Mouse (Mus musculus) CH12.LX (cell line): Measurements from ENCODE around the gene March10.

Source experiments
- CHD2 ChIP-seq: IDR thresholded peaks from 2 replicates; pipeline ENCODE4 v1.6.1; 2011; ENCODE audit warnings: low read length, improper control_type of control experiment
- MYC ChIP-seq: IDR thresholded peaks from 2 replicates; pipeline ENCODE4 v1.6.1; 2011; ENCODE audit warnings: low read depth, mild to moderate bottlenecking, improper control_type of control experiment, low read length
- POLR2A ChIP-seq: IDR thresholded peaks from 2 replicates; pipeline ENCODE4 v1.6.1; 2011; ENCODE audit warnings: low read depth, mild to moderate bottlenecking, improper control_type of control experiment, low read length
- SIN3A ChIP-seq: IDR thresholded peaks from 2 replicates; pipeline ENCODE4 v1.6.1; 2012; ENCODE audit warnings: low read length, improper control_type of control experiment, inconsistent platforms

DNA sequence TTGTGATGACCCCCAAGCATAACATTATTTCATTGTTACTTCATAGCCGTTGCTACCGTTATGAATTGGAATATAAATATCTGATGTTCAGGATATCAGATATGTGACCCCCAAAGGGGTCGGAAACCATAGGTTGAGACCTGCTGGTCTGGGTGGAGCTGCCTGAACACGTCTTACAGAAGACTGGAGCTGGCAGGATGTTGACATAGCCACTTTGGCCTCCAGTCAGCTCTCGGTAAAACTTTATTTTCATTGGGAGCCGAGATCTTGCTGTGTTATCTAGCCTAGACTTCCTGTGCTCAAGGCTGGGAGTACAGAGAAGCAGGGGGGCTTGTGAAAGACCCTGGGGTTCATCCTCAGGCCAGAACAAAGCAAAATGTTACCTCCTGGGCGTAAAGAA is 100.2 kb downstream of the March10 start:
- TF ChIP-seq CHD2 (no peak), MYC (no peak), POLR2A (no peak), SIN3A (no peak)
